Mouse (Mus musculus) liver, embryonic 11.5 days (tissue): ENCODE data around the gene Agbl5. TPM values are rescaled to one million over a fixed set of nuclear protein-coding genes. Genes with fewer than 3 reads are reported as not detected.
A peak's percentile ranks its signal among the peaks of the same experiment; 100 is the strongest.

Experiments used
- ATAC-seq: fragments of 200-750 bp; cut with Nextera tagmentation; replicated peaks from 2 replicates; pipeline ENCODE4 v1.8.0; 2017; ENCODE audit warnings: moderate number of reproducible peaks, mild to moderate bottlenecking, moderate TSS enrichment, moderate library complexity; ENCODE audit not compliant: low FRiP score
- DNase-seq: peaks from one replicate; pipeline ENCODE4 v3.0.0-alpha.2; 2017; ENCODE audit warnings: low spot score
- H3K27ac ChIP-seq: fragments of 300-500 bp; sonication (generic); 2 replicates; pipeline ENCODE4 v1.5.1; 2014; ENCODE audit warnings: mild to moderate bottlenecking, low read depth, low read length, control low read depth
- H3K27me3 ChIP-seq: fragments of 300-500 bp; sonication (generic); replicated peaks from 2 replicates; pipeline ENCODE4 v1.6.1; 2014; ENCODE audit warnings: low read length, mixed read lengths; ENCODE audit not compliant: control insufficient read depth, insufficient read depth
- H3K36me3 ChIP-seq: fragments of 300-500 bp; sonication (generic); 2 replicates; pipeline ENCODE4 v1.6.1; 2014; ENCODE audit warnings: mild to moderate bottlenecking, low read length, moderate library complexity, mixed read lengths; ENCODE audit not compliant: control insufficient read depth, insufficient read depth
- H3K4me1 ChIP-seq: fragments of 300-500 bp; sonication (generic); replicated peaks from 2 replicates; pipeline ENCODE4 v1.6.1; 2014; ENCODE audit warnings: low read length, mixed read lengths; ENCODE audit not compliant: control insufficient read depth, insufficient read depth
- H3K4me2 ChIP-seq: fragments of 300-500 bp; sonication (generic); 2 replicates; pipeline ENCODE4 v1.6.1; 2014; ENCODE audit warnings: mild to moderate bottlenecking, control low read depth, moderate library complexity
- H3K4me3 ChIP-seq: fragments of 300-500 bp; sonication (generic); 2 replicates; pipeline ENCODE4 v1.5.1; 2014; ENCODE audit warnings: low read depth, low read length, control low read depth
- H3K9ac ChIP-seq: fragments of 300-500 bp; sonication (generic); 2 replicates; pipeline ENCODE4 v1.6.1; 2014; ENCODE audit warnings: low read depth, low read length, control low read depth
- H3K9me3 ChIP-seq: fragments of 300-500 bp; sonication (generic); 2 replicates; pipeline ENCODE4 v1.6.1; 2016; ENCODE audit warnings: low read length, inconsistent platforms, mixed read lengths; ENCODE audit not compliant: control insufficient read depth
- WGBS: fragments of 180-500 bp; shearing (Covaris S2); extraction: QIAGEN DNeasy Blood & Tissue Kit; methylation state at CpG from one replicate; pipeline ENCODE4 v1.1.7; 2014; 5-methylcytosine and 5-hydroxymethylcytosine counted together
- polyA plus RNA-seq: library from polyadenylated mRNA; unstranded; fragments of >200 nt; fragmentation: Nextera tagmentation; extraction: Ambion mirVana; gene quantifications from 2 replicates; pipeline ENCODE4 v1.2.1, GENCODE M21; 2014

Gene Agbl5
- polyA plus RNA-seq, 1 experiment from 2014 or later, result 14.4 TPM

- WGBS, result 8% methylated on average over 44 of the region's 44 CpGs
Measured at GRCm38 (mm10) chr5:30944956-30945781, 56.7 kb downstream of the Agbl5 start, which contains the start of gene Cgref1. Gene Cgref1, minus strand, starts transcription at chr5:30945591.

GRCm38 (mm10) chr5:30948620-30949019, 60.1 kb downstream of the Agbl5 start:
- no peak overlapping the region; the same call in 1 of the 2 replicates for H3K4me2 ChIP-seq
- H3K9ac ChIP-seq, result no peak overlapping the region
- peaks cover 5% of the 10 kb centered on the region; the same call in 1 of the 2 replicates for H3K27me3 ChIP-seq
- ATAC-seq (no peak), DNase-seq (no peak)
- no peak overlapping the region for H3K27ac ChIP-seq
- WGBS, result 72% methylated on average over 5 of the region's 5 CpGs
- no peak overlapping the region for H3K4me3 ChIP-seq
- H3K4me1 ChIP-seq, result peaks cover 14% of the 10 kb centered on the region
- H3K36me3 ChIP-seq, result peaks cover 9% of the 10 kb centered on the region
- no peaks in the 10 kb centered on the region for H3K9me3 ChIP-seq

More at GRCm38 (mm10) chr5:30944956-30945781, 56.7 kb downstream of the Agbl5 start, which contains the start of gene Cgref1:
- no peak within 1 kb of the TSS for H3K27ac ChIP-seq
- no peaks in the 10 kb centered on the region for H3K36me3 ChIP-seq
- H3K4me1 ChIP-seq, result peaks cover 11% of the 10 kb centered on the region
- peak within 1 kb of the TSS; percentile 62 for H3K4me2 ChIP-seq
- H3K9ac ChIP-seq, result peak within 1 kb of the TSS; percentile 26
- peaks cover 5% of the 10 kb centered on the region; the same call in 1 of the 2 replicates for H3K27me3 ChIP-seq
- H3K4me3 ChIP-seq, result peak within 1 kb of the TSS; percentile 35
- ATAC-seq, result peak; percentile 51; the same call in 1 of the 2 replicates
- peak; percentile 41 for DNase-seq
- no peaks in the 10 kb centered on the region for H3K9me3 ChIP-seq

- Histone ChIP-seq H3K9me3 (no peaks in the 10 kb centered on the region), H3K4me3 (peak overlapping the region; percentile 62), H3K36me3 (peaks cover 19% of the 10 kb centered on the region), H3K27ac (peak overlapping the region; percentile 6; the same call in 1 of the 2 replicates), H3K9ac (peak overlapping the region; percentile 63), H3K27me3 (peaks cover 5% of the 10 kb centered on the region; the same call in 1 of the 2 replicates), H3K4me2 (peak overlapping the region; percentile 78), H3K4me1 (peaks cover 14% of the 10 kb centered on the region)
- peak; percentile 92 for DNase-seq
- under 1% methylated on average over 31 of the region's 31 CpGs for WGBS
- ATAC-seq, result peak; percentile 91
Measured at GRCm38 (mm10) chr5:30949654-30950326, 61.3 kb downstream of the Agbl5 start.

- ATAC-seq (no peak), DNase-seq (no peak)
- H3K9me3 ChIP-seq, result no peaks in the 10 kb centered on the region
- H3K4me1 ChIP-seq, result peaks cover 10% of the 10 kb centered on the region
- H3K9ac ChIP-seq, result peak overlapping the region; percentile 63
- H3K36me3 ChIP-seq, result peaks cover 22% of the 10 kb centered on the region
- H3K4me2 ChIP-seq, result peak overlapping the region; percentile 78
- H3K27ac ChIP-seq, result peak overlapping the region; percentile 6; the same call in 1 of the 2 replicates
- H3K4me3 ChIP-seq, result peak overlapping the region; percentile 62
- H3K27me3 ChIP-seq, result peaks cover 2% of the 10 kb centered on the region; the same call in 1 of the 2 replicates
- WGBS, result 74% methylated on average over 4 of the region's 4 CpGs
Measured at GRCm38 (mm10) chr5:30950451-30950850, 62.0 kb downstream of the Agbl5 start.

GRCm38 (mm10) chr5:30950922-30951321, 62.4 kb downstream of the Agbl5 start:
- Histone ChIP-seq H3K27ac (no peak overlapping the region), H3K27me3 (no peaks in the 10 kb centered on the region; the same call in 1 of the 2 replicates), H3K4me2 (peak overlapping the region; percentile 78), H3K9ac (no peak overlapping the region), H3K36me3 (peaks cover 23% of the 10 kb centered on the region), H3K9me3 (no peaks in the 10 kb centered on the region), H3K4me3 (peak overlapping the region; percentile 62; the same call in 1 of the 2 replicates), H3K4me1 (peaks cover 10% of the 10 kb centered on the region)
- ATAC-seq (no peak), DNase-seq (no peak)
- WGBS, result 94% methylated on average over 2 of the region's 2 CpGs

GRCm38 (mm10) chr5:30951706-30952105, 63.2 kb downstream of the Agbl5 start:
- H3K4me3 ChIP-seq, result no peak overlapping the region
- H3K27ac ChIP-seq, result no peak overlapping the region
- H3K27me3 ChIP-seq, result no peaks in the 10 kb centered on the region
- WGBS, result 83% methylated on average over 6 of the region's 6 CpGs
- peaks cover 26% of the 10 kb centered on the region for H3K36me3 ChIP-seq
- H3K9ac ChIP-seq, result no peak overlapping the region
- DNase-seq (no peak), ATAC-seq (no peak)
- H3K4me1 ChIP-seq, result peaks cover 10% of the 10 kb centered on the region
- H3K9me3 ChIP-seq, result no peaks in the 10 kb centered on the region
- H3K4me2 ChIP-seq, result no peak overlapping the region

GRCm38 (mm10) chr5:30952551-30952950, 64.1 kb downstream of the Agbl5 start:
- no peak for ATAC-seq
- Histone ChIP-seq H3K4me3 (no peak overlapping the region), H3K9me3 (no peaks in the 10 kb centered on the region), H3K27ac (no peak overlapping the region), H3K4me2 (no peak overlapping the region), H3K27me3 (no peaks in the 10 kb centered on the region), H3K4me1 (peaks cover 10% of the 10 kb centered on the region), H3K9ac (no peak overlapping the region), H3K36me3 (peaks cover 29% of the 10 kb centered on the region)
- 82% methylated on average over 5 of the region's 5 CpGs for WGBS
- DNase-seq, result no peak

- DNase-seq, result no peak
- Histone ChIP-seq H3K4me2 (no peak overlapping the region), H3K9me3 (no peaks in the 10 kb centered on the region), H3K36me3 (peaks cover 39% of the 10 kb centered on the region), H3K9ac (no peak overlapping the region), H3K27ac (no peak overlapping the region), H3K4me3 (no peak overlapping the region), H3K4me1 (peaks cover 15% of the 10 kb centered on the region), H3K27me3 (no peaks in the 10 kb centered on the region)
- WGBS, result 94% methylated on average over 6 of the region's 6 CpGs
- ATAC-seq, result no peak
Measured at GRCm38 (mm10) chr5:30954065-30954464, 65.6 kb downstream of the Agbl5 start.
